Mouse (Mus musculus) lung, adult 18-20 months (tissue): ENCODE measurements around the gene Tspan31.

ENCODE experiments used
- DNase-seq, 2 experiments: peaks; one replicate each; pipeline ENCODE4 v3.0.0; 2022; ENCODE audit warnings: mixed read lengths in 2 of 2

Gene Tspan31

GRCm38 (mm10) chr10:127041274-127041766, 28.7 kb downstream of the Tspan31 start, which contains the start of the genes Mettl1 and Eef1akmt3:
Gene Mettl1, plus strand, starts transcription at chr10:127041414.
Gene Eef1akmt3, minus strand, starts transcription at chr10:127041513.
- DNase-seq, result peak in 1 of 2 experiments; percentile 41

GRCm38 (mm10) chr10:127040569-127041214, 29.4 kb downstream of the Tspan31 start:
- DNase-seq, result no peak

GRCm38 (mm10) chr10:127037641-127038040, 32.4 kb downstream of the Tspan31 start:
- DNase-seq, result no peak

GRCm38 (mm10) chr10:127036273-127036672, 33.8 kb downstream of the Tspan31 start:
- DNase-seq, result no peak

- DNase-seq, result no peak
These were observed 36.7 kb downstream of the Tspan31 start for GRCm38 (mm10) chr10:127033301-127033741.

GRCm38 (mm10) chr10:127030336-127031296, 39.4 kb downstream of the Tspan31 start, which contains the start of gene Tsfm:
Gene Tsfm, minus strand, starts transcription at chr10:127030840.
- DNase-seq, result peak; percentile 88 to 91

GRCm38 (mm10) chr10:127018422-127018821, 51.6 kb downstream of the Tspan31 start:
- no peak for DNase-seq
